Mouse (Mus musculus) brain, embryonic 14.5 days (tissue): ENCODE data around the gene Cdca7. TPM values are rescaled to one million over a fixed set of nuclear protein-coding genes. Genes with fewer than 3 reads are reported as not detected.

ENCODE experiments used
- DNase-seq: peaks from one replicate; pipeline ENCODE4 v3.0.0-alpha.2; 2011; ENCODE audit warnings: low read depth
- CTCF ChIP-seq: fragments of 200-500 bp; IDR thresholded peaks from 2 replicates; pipeline ENCODE4 v1.5.1; 2012; ENCODE audit warnings: inconsistent platforms, mild to moderate bottlenecking, moderate library complexity, borderline replicate concordance; ENCODE audit not compliant: insufficient read depth, insufficient read length; ENCODE audit errors: extremely low read depth
- POLR2A ChIP-seq: fragments of 200-500 bp; IDR thresholded peaks from 2 replicates; pipeline ENCODE4 v1.6.1; 2012; ENCODE audit warnings: mild to moderate bottlenecking, inconsistent platforms, borderline replicate concordance; ENCODE audit not compliant: poor library complexity, insufficient read depth, insufficient read length, severe bottlenecking; ENCODE audit errors: extremely low read depth
- polyA plus RNA-seq: library from polyadenylated mRNA; depleted of rRNA; stranded (reverse); fragments of >200 nt; gene quantifications from 2 replicates; pipeline ENCODE4 v1.2.3, GENCODE M21; 2012; rRNA removed

Cdca7 gene
- polyA plus RNA-seq, 1 experiment = 48.7 TPM

DNA sequence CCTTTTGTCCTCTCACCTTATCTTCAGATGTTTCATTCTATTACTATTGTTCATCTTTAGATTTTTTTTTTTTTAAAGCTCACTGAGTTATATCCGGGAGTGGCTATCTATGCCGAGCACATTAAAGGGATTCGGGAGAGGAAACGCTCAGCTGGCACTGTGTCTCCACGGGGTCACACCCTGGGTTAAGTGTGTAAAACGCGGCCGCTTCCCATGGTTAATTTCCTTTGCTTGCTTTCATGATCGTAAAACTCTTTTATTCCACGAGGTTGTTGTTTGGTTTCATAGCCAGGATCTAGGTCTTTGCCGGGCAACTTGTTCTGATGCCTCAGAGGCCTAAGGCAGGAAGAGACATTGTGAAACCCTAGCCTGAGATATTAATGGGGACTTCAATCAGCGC, 48.1 kb downstream of the Cdca7 start:
- TF ChIP-seq POLR2A (no peak), CTCF (no peak)
- DNase-seq = no peak

DNA sequence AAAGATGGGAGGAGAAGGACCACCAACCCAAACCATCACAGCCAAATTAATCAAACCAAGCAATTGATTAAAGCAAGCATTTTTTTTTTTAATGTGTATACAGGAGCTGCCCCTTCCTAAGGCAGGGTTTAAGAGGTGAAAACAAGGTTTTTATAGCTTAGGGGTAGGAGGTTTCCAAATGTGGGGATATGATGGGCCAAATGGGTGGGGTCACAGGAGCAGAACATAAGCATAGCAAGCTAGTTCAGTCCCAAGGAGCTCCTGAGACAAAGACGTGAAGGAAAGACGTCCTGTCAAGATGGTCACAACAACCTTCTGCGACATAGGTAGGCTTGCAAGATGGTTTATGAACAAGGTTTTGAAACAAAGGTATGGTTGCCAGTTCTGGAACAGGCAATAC, 49.6 kb downstream of the Cdca7 start:
- TF ChIP-seq POLR2A = no peak
- TF ChIP-seq CTCF = no peak
- DNase-seq = no peak

DNA sequence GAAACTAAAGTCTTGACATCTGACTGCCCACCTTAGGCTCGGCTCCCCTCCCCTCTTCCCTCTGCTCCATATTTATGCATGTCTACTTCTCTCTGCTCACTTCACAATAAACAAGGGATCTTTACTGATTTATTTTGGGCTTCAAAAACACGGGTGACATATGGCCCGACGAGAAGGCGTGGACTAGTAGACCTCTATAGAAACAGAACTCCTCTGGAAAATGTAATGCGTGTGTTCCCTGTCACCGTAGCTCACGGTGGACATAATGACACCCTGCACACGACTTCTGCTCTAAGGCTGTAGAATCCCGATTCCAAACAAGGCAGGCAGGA, 53.0 kb downstream of the Cdca7 start:
- TF ChIP-seq CTCF = no peak
- no peak for TF ChIP-seq POLR2A
- no peak for DNase-seq

DNA sequence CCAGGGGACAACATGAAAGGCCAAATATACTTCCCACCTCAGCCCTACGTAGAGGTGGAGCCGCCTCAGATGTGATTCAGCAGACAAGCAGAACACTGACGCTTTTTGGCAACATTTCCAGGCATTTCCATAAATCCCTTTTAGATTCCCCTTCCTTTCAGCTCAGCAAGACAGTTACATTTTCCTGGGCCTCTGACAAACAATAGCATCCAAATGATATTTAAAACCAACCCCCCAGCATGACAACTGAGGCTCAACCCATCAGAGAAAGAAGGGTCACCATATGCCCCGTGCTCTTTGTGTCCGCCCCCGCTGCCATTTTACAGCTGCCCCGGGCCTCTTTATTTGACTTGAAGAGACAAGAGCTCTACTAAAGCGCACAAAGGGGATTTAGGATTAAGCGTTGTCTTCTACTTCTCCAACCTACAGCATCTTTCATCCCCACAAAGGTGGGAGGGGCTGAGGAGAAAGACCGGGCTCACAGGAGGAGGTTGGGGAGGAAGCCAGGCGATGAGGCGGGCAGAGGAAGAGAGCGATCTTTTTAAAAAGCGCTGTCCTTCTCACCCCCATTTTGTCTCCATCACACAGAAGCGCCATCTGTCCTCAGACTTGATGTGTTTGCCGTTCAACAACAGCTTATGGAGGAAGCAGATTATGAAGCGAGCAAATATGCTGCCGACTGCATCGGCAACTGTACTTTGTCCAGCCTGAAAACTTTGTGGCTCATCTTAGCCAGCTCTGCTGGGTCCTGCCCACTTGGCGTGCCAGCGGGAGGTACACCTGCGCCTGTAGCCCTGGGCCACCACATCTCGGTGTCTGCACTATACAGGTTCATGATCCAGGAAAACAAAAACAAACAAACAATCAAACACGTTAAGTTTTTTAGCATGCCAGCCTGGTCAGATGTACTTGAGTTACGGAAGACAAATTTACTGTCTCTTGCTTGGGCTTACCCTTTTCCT, 53.7 kb downstream of the Cdca7 start:
- TF ChIP-seq POLR2A (no peak), CTCF (no peak)

DNA sequence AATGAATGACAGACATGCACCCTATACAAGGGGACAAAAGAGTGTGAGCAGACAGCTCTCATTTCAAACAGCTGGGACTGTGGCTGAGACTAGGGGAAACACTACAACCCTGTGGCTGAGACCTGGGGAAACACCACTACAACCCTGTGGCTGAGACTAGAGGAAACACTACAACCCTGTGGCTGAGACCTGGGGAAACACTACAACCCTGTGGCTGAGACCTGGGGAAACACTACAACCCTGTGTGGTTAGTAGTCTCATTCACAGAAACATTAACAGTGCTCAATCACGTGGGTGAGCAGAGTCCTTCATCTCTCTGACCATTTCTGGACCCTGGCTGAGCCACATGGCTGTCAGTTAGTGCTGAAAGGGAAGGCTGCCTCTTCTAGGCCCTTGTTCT, 59.9 kb downstream of the Cdca7 start:
- TF ChIP-seq POLR2A = no peak
- TF ChIP-seq CTCF = no peak
- DNase-seq = no peak

More for the DNA sequence above, 53.7 kb downstream of the Cdca7 start:
- DNase-seq = peak; percentile 90

Other genes starting within 250 kb of the Cdca7 start
- gene Map3k20, start 190.5 kb upstream of the Cdca7 start, polyA plus RNA-seq = 4.9 and 6.4 TPM in 2 replicates